Mouse (Mus musculus) splenic B cell, adult 2 months (primary cell): ENCODE measurements around the gene Txnip.

Source experiments
- DNase-seq: peaks from one replicate; pipeline ENCODE4 v3.0.0-alpha.2; 2011; ENCODE audit warnings: low read depth, low spot score
- H3K27me3 ChIP-seq: 2 replicates; pipeline ENCODE4 v1.6.1; 2012; ENCODE audit warnings: mild to moderate bottlenecking, low read length, moderate library complexity, mixed read lengths; ENCODE audit not compliant: control insufficient read depth, poor library complexity, insufficient read depth, severe bottlenecking
- H3K36me3 ChIP-seq: 2 replicates; pipeline ENCODE4 v1.6.1; 2012; ENCODE audit warnings: mild to moderate bottlenecking, low read length, moderate library complexity, mixed read lengths; ENCODE audit not compliant: control insufficient read depth, poor library complexity, insufficient read depth, severe bottlenecking

Txnip gene

GRCm38 (mm10) chr3:96569966-96570605, 12.3 kb downstream of the Txnip start:
- Histone ChIP-seq H3K36me3 (no peaks in the 10 kb centered on the region), H3K27me3 (no peaks in the 10 kb centered on the region)
- no peak for DNase-seq

GRCm38 (mm10) chr3:96570643-96571042, 12.9 kb downstream of the Txnip start:
- DNase-seq: no peak
- H3K36me3 ChIP-seq: no peaks in the 10 kb centered on the region
- no peaks in the 10 kb centered on the region for H3K27me3 ChIP-seq

- H3K36me3 ChIP-seq: no peaks in the 10 kb centered on the region
- DNase-seq: no peak
- no peaks in the 10 kb centered on the region for H3K27me3 ChIP-seq
Measured at GRCm38 (mm10) chr3:96571336-96571735, 13.6 kb downstream of the Txnip start.

- H3K36me3 ChIP-seq: no peaks in the 10 kb centered on the region
- no peak for DNase-seq
- H3K27me3 ChIP-seq: no peaks in the 10 kb centered on the region
Measured at GRCm38 (mm10) chr3:96571896-96572698, 14.3 kb downstream of the Txnip start.

GRCm38 (mm10) chr3:96573611-96574511, 16.1 kb downstream of the Txnip start:
- no peak for DNase-seq
- H3K27me3 ChIP-seq: no peaks in the 10 kb centered on the region
- H3K36me3 ChIP-seq: no peaks in the 10 kb centered on the region

- Histone ChIP-seq H3K36me3 (no peaks in the 10 kb centered on the region), H3K27me3 (no peaks in the 10 kb centered on the region)
- DNase-seq: no peak
Measured at GRCm38 (mm10) chr3:96575272-96575984, 17.7 kb downstream of the Txnip start.

GRCm38 (mm10) chr3:96576005-96576658, 18.4 kb downstream of the Txnip start:
- no peaks in the 10 kb centered on the region for H3K36me3 ChIP-seq
- DNase-seq: no peak
- no peaks in the 10 kb centered on the region for H3K27me3 ChIP-seq

- Histone ChIP-seq H3K36me3 (no peaks in the 10 kb centered on the region), H3K27me3 (no peaks in the 10 kb centered on the region)
- peak; percentile 92 for DNase-seq
Measured at GRCm38 (mm10) chr3:96576690-96577541, 19.2 kb downstream of the Txnip start, which contains the start of gene Gm16253. Gene Gm16253 (plus strand): TSS chr3:96576984.

- DNase-seq: no peak
- no peaks in the 10 kb centered on the region for H3K27me3 ChIP-seq
- no peaks in the 10 kb centered on the region for H3K36me3 ChIP-seq
Measured at GRCm38 (mm10) chr3:96577566-96577965, 19.8 kb downstream of the Txnip start.

- Histone ChIP-seq H3K27me3 (no peaks in the 10 kb centered on the region), H3K36me3 (no peaks in the 10 kb centered on the region)
- DNase-seq: no peak
Measured at GRCm38 (mm10) chr3:96578561-96579238, 20.9 kb downstream of the Txnip start.

- Histone ChIP-seq H3K27me3 (no peaks in the 10 kb centered on the region), H3K36me3 (no peaks in the 10 kb centered on the region)
- no peak for DNase-seq
Measured at GRCm38 (mm10) chr3:96579239-96579750, 21.5 kb downstream of the Txnip start.

- Histone ChIP-seq H3K36me3 (no peaks in the 10 kb centered on the region), H3K27me3 (no peaks in the 10 kb centered on the region)
- peak; percentile 97 for DNase-seq
Measured at GRCm38 (mm10) chr3:96579885-96580454, 22.2 kb downstream of the Txnip start.
